Mouse (Mus musculus) heart, postnatal 0 days (tissue): ENCODE data around the gene Dnajc13. TPM values are rescaled to one million over a fixed set of nuclear protein-coding genes. Genes with fewer than 3 reads are reported as not detected.
A peak's percentile ranks its signal among the peaks of the same experiment; 100 is the strongest.

Experiments
- ATAC-seq: fragments of 200-750 bp; cut with Nextera tagmentation; 2 replicates; pipeline ENCODE4 v1.8.0; 2017; ENCODE audit warnings: low read depth, moderate number of reproducible peaks, moderate library complexity; ENCODE audit not compliant: insufficient read depth
- DNase-seq: peaks from one replicate; pipeline ENCODE4 v3.0.0-alpha.2; 2016; ENCODE audit warnings: low spot score
- H3K27ac ChIP-seq: fragments of 300-500 bp; sonication (generic); 2 replicates; pipeline ENCODE4 v1.5.1; 2014; ENCODE audit warnings: low read depth, mild to moderate bottlenecking
- H3K27me3 ChIP-seq: fragments of 300-500 bp; sonication (generic); 2 replicates; pipeline ENCODE4 v1.6.1; 2014; ENCODE audit warnings: low read length, mixed read lengths; ENCODE audit not compliant: control insufficient read depth, insufficient read depth
- H3K36me3 ChIP-seq: fragments of 300-500 bp; sonication (generic); replicated peaks from 2 replicates; pipeline ENCODE4 v1.6.1; 2014; ENCODE audit warnings: low read length, mixed read lengths; ENCODE audit not compliant: control insufficient read depth, insufficient read depth
- H3K4me1 ChIP-seq: fragments of 300-500 bp; sonication (generic); 2 replicates; pipeline ENCODE4 v1.6.1; 2014; ENCODE audit warnings: antibody characterized with exemption; ENCODE audit not compliant: control insufficient read depth, insufficient read depth
- H3K4me2 ChIP-seq: fragments of 300-500 bp; sonication (generic); 2 replicates; pipeline ENCODE4 v1.6.1; 2014; ENCODE audit warnings: low read depth, mild to moderate bottlenecking, low read length, moderate library complexity
- H3K4me3 ChIP-seq: fragments of 300-500 bp; sonication (generic); 2 replicates; pipeline ENCODE4 v1.5.1; 2014; ENCODE audit warnings: low read depth, low read length
- H3K9ac ChIP-seq: fragments of 300-500 bp; sonication (generic); replicated peaks from 2 replicates; pipeline ENCODE4 v1.6.1; 2014; ENCODE audit warnings: low read depth, low read length, mixed read lengths
- H3K9me3 ChIP-seq: fragments of 300-500 bp; sonication (generic); replicated peaks from 2 replicates; pipeline ENCODE4 v1.6.1; 2016; ENCODE audit warnings: low read length; ENCODE audit not compliant: control insufficient read depth
- CTCF ChIP-seq: IDR thresholded peaks from 2 replicates; pipeline ENCODE4 v1.5.1; 2016; ENCODE audit warnings: antibody characterized with exemption, control low read depth, low read depth
- EP300 ChIP-seq: IDR thresholded peaks from 2 replicates; pipeline ENCODE4 v1.6.1; 2016; ENCODE audit warnings: antibody characterized with exemption, low read depth
- WGBS: fragments of 180-500 bp; shearing (Covaris S2); extraction: QIAGEN DNeasy Blood & Tissue Kit; methylation state at CpG from one replicate; pipeline ENCODE4 v1.1.7; 2014; 5-methylcytosine and 5-hydroxymethylcytosine counted together
- polyA plus RNA-seq: library from polyadenylated mRNA; unstranded; fragments of >200 nt; fragmentation: Nextera tagmentation; extraction: Ambion mirVana; gene quantifications from 2 replicates; pipeline ENCODE4 v1.2.1, GENCODE M21; 2015
- total RNA-seq: library from RNA; depleted of rRNA; stranded (reverse); fragments of >200 nt; gene quantifications from 2 replicates; pipeline ENCODE4 v1.2.3, GENCODE M21; 2014; ENCODE audit warnings: low replicate concordance; rRNA removed

Dnajc13 gene
- total RNA-seq: 27.3 and 40.2 TPM in 2 replicates
- polyA plus RNA-seq: 7.5 and 8.5 TPM in 2 replicates

GRCm38 (mm10) chr9:104262823-104263352 is at the start of gene Dnajc13:
TSS of gene Dnajc13 (minus strand) at chr9:104262930.
- peak within 1 kb of the TSS; percentile 93 for H3K27ac ChIP-seq
- H3K4me1 ChIP-seq: peaks cover 9% of the 10 kb centered on the region
- DNase-seq: peak; percentile 96
- 1% methylated on average over 47 of the region's 60 CpGs for WGBS
- H3K9me3 ChIP-seq: no peaks in the 10 kb centered on the region
- peak within 1 kb of the TSS; percentile 92 for H3K9ac ChIP-seq
- no peaks in the 10 kb centered on the region for H3K36me3 ChIP-seq
- TF ChIP-seq EP300: no peak; the same call in 1 of the 2 replicates
- no peak for TF ChIP-seq CTCF
- peak; percentile 98 for ATAC-seq
- H3K4me2 ChIP-seq: peak within 1 kb of the TSS; percentile 66
- no peaks in the 10 kb centered on the region for H3K27me3 ChIP-seq
- peak within 1 kb of the TSS; percentile 100 for H3K4me3 ChIP-seq

DNA sequence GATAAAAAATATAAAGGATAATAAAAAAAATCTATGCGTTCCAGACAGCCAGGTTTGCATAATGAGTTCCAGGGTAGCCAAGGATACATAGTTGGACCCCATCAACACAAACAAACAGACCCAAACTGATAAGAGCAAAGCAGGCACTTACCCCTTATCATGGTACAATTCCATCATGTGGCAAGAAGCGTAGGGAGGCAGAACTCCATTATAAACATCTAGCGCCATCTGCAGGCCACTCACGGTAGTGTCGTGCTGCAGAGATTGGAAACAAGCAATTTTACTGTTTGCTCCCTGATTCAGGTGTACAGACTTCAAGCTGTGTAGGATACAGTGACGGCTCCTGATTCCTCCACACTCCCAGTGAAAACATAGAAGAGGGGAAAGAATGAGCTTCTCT is 44.0 kb upstream of the Dnajc13 start:
- Histone ChIP-seq H3K9ac (no peak overlapping the region), H3K4me1 (no peaks in the 10 kb centered on the region), H3K4me3 (no peak overlapping the region), H3K27ac (no peak overlapping the region), H3K9me3 (no peaks in the 10 kb centered on the region), H3K4me2 (no peak overlapping the region), H3K27me3 (no peaks in the 10 kb centered on the region; the same call in 1 of the 2 replicates), H3K36me3 (no peaks in the 10 kb centered on the region)
- ATAC-seq: peak; percentile 64; the same call in 1 of the 2 replicates
- peak; percentile 92 for TF ChIP-seq CTCF
- no peak for TF ChIP-seq EP300
- peak; percentile 84 for DNase-seq
- 6% methylated on average over 6 of the region's 6 CpGs for WGBS

DNA sequence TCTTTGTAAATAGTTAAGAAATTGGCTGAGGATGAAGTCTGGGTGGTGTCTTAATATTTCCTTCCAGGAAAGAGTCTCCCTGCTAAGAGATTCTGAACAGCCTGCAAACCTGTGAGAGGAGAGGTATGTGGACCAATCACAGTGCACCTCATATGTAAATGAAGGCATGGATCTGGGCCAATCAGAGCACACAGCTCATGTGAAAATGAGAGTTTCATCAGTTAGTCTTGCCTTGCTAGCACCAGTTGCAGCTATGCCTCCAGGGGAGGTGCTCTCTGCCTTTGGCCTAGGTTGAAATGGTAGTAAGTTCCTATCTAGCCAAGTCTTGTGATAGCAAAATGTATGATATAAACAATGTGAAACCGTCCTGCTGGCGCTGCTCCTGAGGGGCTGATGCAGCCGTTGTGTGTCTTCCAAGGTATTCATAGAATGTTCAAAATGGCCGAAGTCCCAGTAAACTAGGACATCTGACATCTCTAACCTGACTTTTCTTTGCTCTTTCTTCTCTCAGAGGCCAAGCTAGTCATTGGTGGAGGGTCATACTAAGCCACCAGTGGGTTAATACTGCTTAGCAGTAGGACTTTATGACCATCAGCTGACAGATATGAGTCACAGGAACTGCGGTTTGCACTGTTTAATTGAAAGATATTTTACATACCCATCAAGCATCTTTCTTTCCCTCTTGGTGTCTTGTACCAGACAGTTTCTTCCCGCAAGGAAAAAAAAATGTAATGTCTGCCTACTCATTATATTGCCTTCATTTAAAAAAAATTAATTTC is 42.8 kb upstream of the Dnajc13 start:
- no peak for DNase-seq
- Histone ChIP-seq H3K9ac (no peak overlapping the region), H3K4me3 (no peak overlapping the region), H3K4me2 (no peak overlapping the region), H3K4me1 (no peaks in the 10 kb centered on the region), H3K27ac (no peak overlapping the region), H3K27me3 (no peaks in the 10 kb centered on the region; the same call in 1 of the 2 replicates), H3K36me3 (no peaks in the 10 kb centered on the region), H3K9me3 (no peaks in the 10 kb centered on the region)
- ATAC-seq: no peak
- TF ChIP-seq CTCF: no peak
- TF ChIP-seq EP300: no peak
- WGBS: 74% methylated on average over 6 of the region's 6 CpGs

DNA sequence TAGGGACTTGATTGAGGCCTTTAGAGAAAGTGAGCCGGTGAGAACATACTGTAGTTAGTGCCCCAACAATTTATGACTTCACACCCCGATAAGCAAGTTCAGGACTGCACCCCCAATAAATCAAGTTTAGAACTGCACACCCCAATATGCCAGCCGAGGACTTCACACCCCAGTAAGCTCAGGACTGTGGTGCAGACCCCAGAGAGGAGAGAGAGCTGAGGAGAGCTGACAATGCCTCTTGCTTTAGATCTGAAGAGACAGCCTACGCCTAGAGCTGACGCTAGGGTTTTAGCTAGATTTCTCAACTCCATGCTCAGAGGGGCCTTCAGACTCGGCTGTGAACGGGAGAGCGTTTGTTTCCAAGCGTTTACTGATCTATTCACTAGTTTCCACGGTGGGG is 42.1 kb upstream of the Dnajc13 start:
- H3K27ac ChIP-seq: no peak overlapping the region
- H3K4me1 ChIP-seq: no peaks in the 10 kb centered on the region
- DNase-seq: no peak
- whole genome bisulfite sequencing: 78% methylated on average over 10 of the region's 10 CpGs
- H3K27me3 ChIP-seq: no peaks in the 10 kb centered on the region; the same call in 1 of the 2 replicates
- H3K36me3 ChIP-seq: no peaks in the 10 kb centered on the region
- ATAC-seq: no peak
- no peak overlapping the region for H3K4me3 ChIP-seq
- no peak overlapping the region for H3K9ac ChIP-seq
- H3K9me3 ChIP-seq: no peaks in the 10 kb centered on the region
- H3K4me2 ChIP-seq: no peak overlapping the region
- TF ChIP-seq CTCF: no peak
- no peak for TF ChIP-seq EP300

GRCm38 (mm10) chr9:104304376-104304775 is 41.6 kb upstream of the Dnajc13 start:
- no peak for TF ChIP-seq EP300
- TF ChIP-seq CTCF: no peak
- no peak for DNase-seq
- Histone ChIP-seq H3K9me3 (no peaks in the 10 kb centered on the region), H3K4me3 (no peak overlapping the region), H3K9ac (no peak overlapping the region), H3K4me1 (no peaks in the 10 kb centered on the region), H3K27me3 (no peaks in the 10 kb centered on the region; the same call in 1 of the 2 replicates), H3K4me2 (no peak overlapping the region), H3K27ac (no peak overlapping the region), H3K36me3 (no peaks in the 10 kb centered on the region)
- 60% methylated on average over 4 of the region's 4 CpGs for WGBS
- ATAC-seq: no peak
